Mouse (Mus musculus) bone marrow macrophage, adult 2 months (primary cell): ENCODE results near the gene Tbc1d17.

Source experiments
- CTCF ChIP-seq: IDR thresholded peaks from 2 replicates; pipeline ENCODE4 v1.5.1; 2012; ENCODE audit warnings: low read depth, mild to moderate bottlenecking, low read length, moderate library complexity
- POLR2A ChIP-seq: IDR thresholded peaks from 2 replicates; pipeline ENCODE4 v1.6.1; 2012; ENCODE audit warnings: mild to moderate bottlenecking, low read depth, low read length, borderline replicate concordance

GRCm38 (mm10) chr7:44864595-44865542 lies 16.0 kb upstream of the Tbc1d17 start:
- TF ChIP-seq POLR2A (no peak), CTCF (no peak)
